Mouse (Mus musculus) forebrain, embryonic 12.5 days (tissue): ENCODE data around the gene Tmem210. TPM values are rescaled to one million over a fixed set of nuclear protein-coding genes. Genes with fewer than 3 reads are reported as not detected.

ENCODE experiments used
- ATAC-seq: fragments of 200-750 bp; cut with Nextera tagmentation; 2 replicates; pipeline ENCODE4 v1.8.0; 2017; ENCODE audit warnings: moderate TSS enrichment; ENCODE audit not compliant: low FRiP score
- H3K27ac ChIP-seq: fragments of 300-500 bp; sonication (generic); 2 replicates; pipeline ENCODE4 v1.5.1; 2016; ENCODE audit warnings: mild to moderate bottlenecking
- H3K27me3 ChIP-seq: fragments of 300-500 bp; sonication (generic); 2 replicates; pipeline ENCODE4 v1.6.1; 2016; ENCODE audit warnings: mild to moderate bottlenecking
- H3K36me3 ChIP-seq: fragments of 300-500 bp; sonication (generic); replicated peaks from 2 replicates; pipeline ENCODE4 v1.6.1; 2016; ENCODE audit warnings: mild to moderate bottlenecking
- H3K4me1 ChIP-seq: fragments of 300-500 bp; sonication (generic); 2 replicates; pipeline ENCODE4 v1.6.1; 2016
- H3K4me2 ChIP-seq: fragments of 300-500 bp; sonication (generic); 2 replicates; pipeline ENCODE4 v1.6.1; 2016; ENCODE audit warnings: mild to moderate bottlenecking, moderate library complexity
- H3K4me3 ChIP-seq: fragments of 300-500 bp; sonication (generic); replicated peaks from 2 replicates; pipeline ENCODE4 v1.5.1; 2016; ENCODE audit warnings: mild to moderate bottlenecking
- H3K9ac ChIP-seq: fragments of 300-500 bp; sonication (generic); 2 replicates; pipeline ENCODE4 v1.6.1; 2016; ENCODE audit warnings: mild to moderate bottlenecking
- H3K9me3 ChIP-seq: fragments of 300-500 bp; sonication (generic); 2 replicates; pipeline ENCODE4 v1.6.1; 2016
- WGBS: fragments of 180-500 bp; shearing (Covaris S2); methylation state at CpG from one replicate; pipeline ENCODE4 v1.1.7; 2016; 5-methylcytosine and 5-hydroxymethylcytosine counted together
- polyA plus RNA-seq: library from polyadenylated mRNA; unstranded; fragments of >200 nt; fragmentation: Nextera tagmentation; extraction: Ambion mirVana; gene quantifications from 2 replicates; pipeline ENCODE4 v1.2.1, GENCODE M21; 2016

The Tmem210 gene
- polyA plus RNA-seq, 1 experiment from 2014 or later = not detected

- Histone ChIP-seq H3K27me3 (no peaks in the 10 kb centered on the region), H3K9ac (peak overlapping the region; percentile 87), H3K36me3 (peaks cover 48% of the 10 kb centered on the region), H3K4me1 (peaks cover 15% of the 10 kb centered on the region), H3K4me3 (peak overlapping the region; percentile 89), H3K9me3 (no peaks in the 10 kb centered on the region), H3K4me2 (peak overlapping the region; percentile 92), H3K27ac (no peak overlapping the region)
- WGBS = 88% methylated on average over 2 of the region's 2 CpGs
- ATAC-seq = no peak
Observed at GRCm38 (mm10) chr2:25333569-25333968, 45.6 kb downstream of the Tmem210 start.

- no peak for ATAC-seq
Observed at GRCm38 (mm10) chr2:25338303-25338702, 50.4 kb downstream of the Tmem210 start.

More at GRCm38 (mm10) chr2:25338303-25338702, 50.4 kb downstream of the Tmem210 start:
- 96% methylated on average over 6 of the region's 6 CpGs for WGBS
- Histone ChIP-seq H3K4me3 (no peak overlapping the region), H3K9ac (no peak overlapping the region), H3K4me2 (no peak overlapping the region), H3K36me3 (peaks cover 88% of the 10 kb centered on the region), H3K27ac (no peak overlapping the region), H3K9me3 (no peaks in the 10 kb centered on the region), H3K4me1 (peaks cover 5% of the 10 kb centered on the region), H3K27me3 (no peaks in the 10 kb centered on the region)

Other genes starting within 250 kb of the Tmem210 start
- gene Nsmf, start 233.8 kb upstream of the Tmem210 start, polyA plus RNA-seq = 103 and 112 TPM in 2 replicates
- gene Entpd8, start 207.8 kb upstream of the Tmem210 start, polyA plus RNA-seq = not detected in 2 replicates
- 0.24 TPM in 1 of 2 replicates, not detected in the other for gene Noxa1, start 193.0 kb upstream of the Tmem210 start, polyA plus RNA-seq
- 76.8 and 81.0 TPM in 2 replicates for gene Nrarp, start 107.4 kb upstream of the Tmem210 start, polyA plus RNA-seq
- 0.62 and 1.0 TPM in 2 replicates for gene Tor4a, start 91.3 kb upstream of the Tmem210 start, polyA plus RNA-seq
- gene Nelfb, start 76.7 kb upstream of the Tmem210 start, polyA plus RNA-seq = 106 and 111 TPM in 2 replicates
- not detected in 2 replicates for gene Stpg3, start 73.5 kb upstream of the Tmem210 start, polyA plus RNA-seq
- 0.46 and 0.87 TPM in 2 replicates for gene Fam166a, start 69.4 kb upstream of the Tmem210 start, polyA plus RNA-seq
- 496 and 501 TPM in 2 replicates for gene Tubb4b, start 63.4 kb upstream of the Tmem210 start, polyA plus RNA-seq
- not detected in 2 replicates for gene Slc34a3, start 53.8 kb upstream of the Tmem210 start, polyA plus RNA-seq
- not detected in 2 replicates for gene Rnf224, start 51.4 kb upstream of the Tmem210 start, polyA plus RNA-seq
- gene Rnf208, start 45.9 kb upstream of the Tmem210 start, polyA plus RNA-seq = 30.2 and 37.9 TPM in 2 replicates
- gene Cysrt1, start 45.7 kb upstream of the Tmem210 start, polyA plus RNA-seq = not detected in 2 replicates
- gene AL732309.1, start 41.3 kb upstream of the Tmem210 start, polyA plus RNA-seq = 4.2 and 6.0 TPM in 2 replicates
- gene Tmem203, start 32.7 kb upstream of the Tmem210 start, polyA plus RNA-seq = 17.6 and 18.1 TPM in 2 replicates
- 9.3 and 10.0 TPM in 2 replicates for gene Tprn, start 25.5 kb upstream of the Tmem210 start, polyA plus RNA-seq
- gene Ssna1, start 15.7 kb upstream of the Tmem210 start, polyA plus RNA-seq = 207 and 224 TPM in 2 replicates
- 134 and 141 TPM in 2 replicates for gene Anapc2, start 15.7 kb upstream of the Tmem210 start, polyA plus RNA-seq
- not detected in 2 replicates for gene Lrrc26, start 1.8 kb downstream of the Tmem210 start, polyA plus RNA-seq
- 2.2 and 5.6 TPM in 2 replicates for gene Grin1, start 31.0 kb downstream of the Tmem210 start, polyA plus RNA-seq
- 74.8 and 80.8 TPM in 2 replicates for gene Man1b1, start 44.2 kb downstream of the Tmem210 start, polyA plus RNA-seq
- 18.0 and 19.9 TPM in 2 replicates for gene Dpp7, start 68.2 kb downstream of the Tmem210 start, polyA plus RNA-seq
- gene Uap1l1, start 77.5 kb downstream of the Tmem210 start, polyA plus RNA-seq = 4.0 and 4.3 TPM in 2 replicates
- gene Sapcd2, start 84.2 kb downstream of the Tmem210 start, polyA plus RNA-seq = 60.8 and 67.8 TPM in 2 replicates
- gene Entpd2, start 107.7 kb downstream of the Tmem210 start, polyA plus RNA-seq = 0.22 TPM in 1 of 2 replicates, not detected in the other
- 192 and 198 TPM in 2 replicates for gene Npdc1, start 111.2 kb downstream of the Tmem210 start, polyA plus RNA-seq
- gene Fut7, start 135.1 kb downstream of the Tmem210 start, polyA plus RNA-seq = 0.14 TPM in 1 of 2 replicates, not detected in the other
- 10.9 and 12.5 TPM in 2 replicates for gene Abca2, start 140.6 kb downstream of the Tmem210 start, polyA plus RNA-seq
- gene Clic3, start 168.7 kb downstream of the Tmem210 start, polyA plus RNA-seq = 1.1 and 2.0 TPM in 2 replicates
- gene Paxx, start 172.9 kb downstream of the Tmem210 start, polyA plus RNA-seq = 34.5 and 39.1 TPM in 2 replicates
- 0.69 and 1.3 TPM in 2 replicates for gene Ptgds, start 181.9 kb downstream of the Tmem210 start, polyA plus RNA-seq
- gene Lcn12, start 205.8 kb downstream of the Tmem210 start, polyA plus RNA-seq = not detected in 2 replicates
- 102 and 110 TPM in 2 replicates for gene Fbxw5, start 212.6 kb downstream of the Tmem210 start, polyA plus RNA-seq
- 4.7 and 5.4 TPM in 2 replicates for gene C8g, start 213.6 kb downstream of the Tmem210 start, polyA plus RNA-seq